Mouse (Mus musculus) kidney, embryonic 14.5 days (tissue): ENCODE measurements around the gene Tspan33. TPM values are rescaled to one million over a fixed set of nuclear protein-coding genes. Genes with fewer than 3 reads are reported as not detected.

ENCODE experiments used
- ATAC-seq: fragments of 200-750 bp; cut with Nextera tagmentation; 2 replicates; pipeline ENCODE4 v1.8.0; 2017; ENCODE audit warnings: moderate number of reproducible peaks, mild to moderate bottlenecking, moderate TSS enrichment, moderate library complexity; ENCODE audit not compliant: low FRiP score, low TSS enrichment
- H3K27ac ChIP-seq: fragments of 300-500 bp; sonication (generic); 2 replicates; pipeline ENCODE4 v1.5.1; 2014; ENCODE audit warnings: low read depth, mild to moderate bottlenecking, low read length, moderate library complexity, mixed read lengths
- H3K27me3 ChIP-seq: fragments of 300-500 bp; sonication (generic); 2 replicates; pipeline ENCODE4 v1.6.1; 2014; ENCODE audit warnings: mild to moderate bottlenecking, low read length; ENCODE audit not compliant: control insufficient read depth, insufficient read depth
- H3K36me3 ChIP-seq: fragments of 300-500 bp; sonication (generic); 2 replicates; pipeline ENCODE4 v1.6.1; 2014; ENCODE audit warnings: low read length, mixed read lengths; ENCODE audit not compliant: control insufficient read depth, insufficient read depth
- H3K4me1 ChIP-seq: fragments of 300-500 bp; sonication (generic); 2 replicates; pipeline ENCODE4 v1.6.1; 2014; ENCODE audit warnings: low read length, mixed read lengths; ENCODE audit not compliant: control insufficient read depth, insufficient read depth
- H3K4me2 ChIP-seq: fragments of 300-500 bp; sonication (generic); replicated peaks from 2 replicates; pipeline ENCODE4 v1.6.1; 2014; ENCODE audit warnings: low read depth, mild to moderate bottlenecking, low read length
- H3K4me3 ChIP-seq: fragments of 300-500 bp; sonication (generic); 2 replicates; pipeline ENCODE4 v1.5.1; 2014; ENCODE audit warnings: mild to moderate bottlenecking, low read length
- H3K9ac ChIP-seq: fragments of 300-500 bp; sonication (generic); 2 replicates; pipeline ENCODE4 v1.6.1; 2014; ENCODE audit warnings: low read depth, mild to moderate bottlenecking, low read length, moderate library complexity
- H3K9me3 ChIP-seq: fragments of 300-500 bp; sonication (generic); 2 replicates; pipeline ENCODE4 v1.6.1; 2016; ENCODE audit warnings: low read length; ENCODE audit not compliant: control insufficient read depth
- WGBS: fragments of 180-500 bp; shearing (Covaris S2); extraction: QIAGEN DNeasy Blood & Tissue Kit; methylation state at CpG from one replicate; pipeline ENCODE4 v1.1.7; 2014; 5-methylcytosine and 5-hydroxymethylcytosine counted together
- polyA plus RNA-seq: library from polyadenylated mRNA; unstranded; fragments of >200 nt; fragmentation: Nextera tagmentation; extraction: Ambion mirVana; gene quantifications from 2 replicates; pipeline ENCODE4 v1.2.1, GENCODE M21; 2014

Gene Tspan33
- polyA plus RNA-seq, result 7.3 and 10.2 TPM in 2 replicates

DNA sequence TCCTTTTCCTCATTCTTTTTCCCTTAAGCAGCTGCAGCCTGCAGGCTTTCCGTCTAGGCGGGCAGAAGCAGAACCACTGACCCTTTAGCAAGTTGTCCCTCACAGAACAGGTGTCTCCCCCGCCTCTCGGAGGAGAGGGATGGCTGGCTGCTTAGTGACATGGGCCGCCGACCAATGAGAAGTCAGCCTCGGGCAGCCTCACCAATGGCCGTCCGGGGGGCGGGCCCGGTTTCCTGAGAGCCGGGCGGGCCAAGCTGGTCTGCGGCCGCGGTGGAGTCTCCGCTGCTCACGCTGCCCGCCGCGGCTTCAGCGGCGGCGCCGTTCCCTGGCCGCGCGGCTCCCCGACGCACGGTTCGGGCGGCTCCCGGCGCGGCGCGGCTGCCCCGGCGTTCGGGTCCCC is at the start of gene Tspan33:
Gene Tspan33, plus strand, starts transcription at position 270 of the 400 bp plus-strand sequence.
- ATAC-seq, result peak; percentile 97
- WGBS, result 0% methylated on average over 28 of the region's 41 CpGs
- H3K4me1 ChIP-seq, result peaks cover 11% of the 10 kb centered on the region; the same call in 1 of the 2 replicates
- no peaks in the 10 kb centered on the region for H3K9me3 ChIP-seq
- peak within 1 kb of the TSS; percentile 93 for H3K4me2 ChIP-seq
- H3K9ac ChIP-seq, result peak within 1 kb of the TSS; percentile 76
- no peaks in the 10 kb centered on the region for H3K36me3 ChIP-seq
- H3K27me3 ChIP-seq, result peaks cover 9% of the 10 kb centered on the region; the same call in 1 of the 2 replicates
- peak within 1 kb of the TSS; percentile 77 for H3K4me3 ChIP-seq
- H3K27ac ChIP-seq, result no peak within 1 kb of the TSS

DNA sequence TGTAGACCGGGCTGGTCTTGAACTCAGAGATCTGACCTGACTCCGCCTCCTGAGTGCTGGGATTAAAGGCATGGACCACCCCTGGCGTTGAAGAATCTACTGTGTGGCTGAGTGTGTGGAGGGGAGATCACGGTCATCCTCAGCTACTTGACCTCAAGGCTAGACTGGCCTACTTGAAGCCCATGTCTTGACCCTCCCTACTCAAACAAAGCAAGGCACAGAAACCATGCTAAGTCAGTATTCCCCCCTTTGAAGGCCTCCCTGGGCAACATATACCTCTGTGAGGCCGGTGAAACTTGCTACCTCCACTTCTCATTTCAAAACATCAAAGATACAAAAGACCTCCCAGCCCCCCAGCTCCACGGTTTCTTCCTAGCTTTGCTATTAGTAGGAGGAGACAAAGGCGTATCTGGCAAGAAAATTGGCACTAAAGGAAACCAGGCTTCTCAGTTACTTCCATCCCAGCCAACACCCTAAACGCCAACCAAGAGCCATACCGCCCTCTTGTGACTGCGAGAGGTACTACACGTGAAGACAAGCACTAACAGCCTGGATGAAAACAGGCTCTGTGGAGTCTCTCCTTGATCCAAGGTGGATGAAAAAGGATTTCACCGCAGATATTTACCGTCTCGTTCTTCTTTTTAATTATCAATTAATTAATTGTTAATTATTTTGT is 44.4 kb upstream of the Tspan33 start:
- no peaks in the 10 kb centered on the region for H3K9me3 ChIP-seq
- no peak overlapping the region for H3K27ac ChIP-seq
- peak; percentile 81 for ATAC-seq
- H3K4me2 ChIP-seq, result no peak overlapping the region
- no peak overlapping the region for H3K4me3 ChIP-seq
- 28% methylated on average over 14 of the region's 14 CpGs for WGBS
- no peak overlapping the region for H3K9ac ChIP-seq
- no peaks in the 10 kb centered on the region for H3K36me3 ChIP-seq
- no peaks in the 10 kb centered on the region for H3K4me1 ChIP-seq
- no peaks in the 10 kb centered on the region for H3K27me3 ChIP-seq

DNA sequence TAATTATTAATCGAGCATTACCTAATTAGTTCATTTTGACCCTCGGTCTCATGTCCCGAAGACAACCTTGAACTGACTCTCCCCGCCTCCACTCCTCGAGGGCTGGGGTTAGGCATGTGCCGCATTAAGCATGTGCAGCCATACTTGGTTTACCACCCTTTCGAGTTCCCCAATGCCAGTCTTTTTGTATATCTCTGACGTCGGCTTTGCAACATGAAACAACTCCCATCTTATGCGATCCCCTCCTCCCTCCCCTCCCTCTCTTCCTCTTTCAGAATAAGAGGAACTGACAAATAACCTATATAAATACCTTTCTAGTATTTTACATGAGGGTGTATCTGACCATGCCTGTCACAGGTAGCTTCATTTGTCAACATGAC is 43.9 kb upstream of the Tspan33 start:
- Histone ChIP-seq H3K4me1 (no peaks in the 10 kb centered on the region), H3K27me3 (no peaks in the 10 kb centered on the region), H3K4me3 (no peak overlapping the region), H3K4me2 (no peak overlapping the region), H3K27ac (no peak overlapping the region), H3K9me3 (no peaks in the 10 kb centered on the region), H3K36me3 (no peaks in the 10 kb centered on the region), H3K9ac (no peak overlapping the region)
- no peak for ATAC-seq
- 67% methylated on average over 10 of the region's 10 CpGs for WGBS

DNA sequence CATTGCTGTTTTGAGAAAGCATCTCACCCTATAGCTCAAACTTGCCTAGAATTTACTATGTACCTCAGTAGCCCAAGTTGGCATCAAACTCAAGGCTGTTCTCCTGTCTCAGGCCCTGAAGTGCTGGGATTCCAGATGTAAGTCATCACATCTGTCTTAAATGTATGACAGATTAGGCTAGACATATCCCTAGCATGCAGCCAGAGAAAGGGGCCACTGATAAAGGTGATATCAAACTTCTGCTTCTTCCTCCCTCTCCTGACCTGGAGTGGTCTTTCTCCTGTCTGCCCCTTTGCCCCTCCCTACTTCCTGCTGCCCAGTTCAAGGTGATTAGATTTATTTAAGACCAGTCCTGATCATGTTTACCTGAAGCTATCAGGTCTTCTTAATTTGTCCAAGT is 40.8 kb upstream of the Tspan33 start:
- no peak overlapping the region for H3K9ac ChIP-seq
- H3K36me3 ChIP-seq, result no peaks in the 10 kb centered on the region

DNA sequence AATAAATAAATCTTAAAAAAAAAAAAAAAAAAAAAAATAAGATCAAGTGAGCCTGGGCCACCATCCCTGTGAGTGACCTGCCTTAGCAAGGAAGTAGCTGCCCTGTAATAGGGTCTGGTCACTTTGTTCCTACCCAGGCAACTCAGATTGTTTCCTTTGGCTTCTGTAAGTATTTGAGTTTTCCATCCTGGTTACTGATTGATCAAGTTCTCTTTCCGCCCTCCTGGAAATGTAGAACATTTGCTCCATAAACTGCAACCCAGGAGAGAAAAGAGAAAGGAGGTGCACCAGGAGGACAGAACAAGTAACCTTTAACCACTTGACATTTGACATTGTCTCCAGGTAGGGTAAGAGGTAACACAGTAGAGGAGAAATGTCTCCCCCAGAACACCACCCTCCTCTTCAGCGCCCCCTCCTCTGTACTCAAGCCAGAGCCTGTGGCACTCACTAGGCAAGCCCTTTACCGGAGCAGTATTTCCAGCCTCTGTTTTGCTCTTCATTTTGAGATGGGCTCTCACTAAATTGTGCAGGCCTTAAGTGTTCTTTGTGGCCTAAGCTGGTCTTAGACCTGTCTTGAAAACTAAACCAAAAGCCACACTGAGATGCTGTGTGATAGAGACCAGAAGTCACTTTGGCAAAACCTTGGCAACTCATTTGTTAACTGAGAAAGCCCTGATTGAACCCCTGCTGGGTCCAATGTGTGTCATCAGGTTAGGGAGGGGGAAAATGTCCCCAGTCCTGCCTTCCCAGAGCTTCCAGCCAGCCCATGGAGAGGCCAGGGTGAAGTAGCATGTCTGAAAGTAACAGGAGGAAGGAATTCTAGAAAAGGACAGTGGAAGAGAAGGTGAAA is 35.2 kb upstream of the Tspan33 start:
- Histone ChIP-seq H3K9me3 (no peaks in the 10 kb centered on the region), H3K4me1 (no peaks in the 10 kb centered on the region), H3K27me3 (no peaks in the 10 kb centered on the region), H3K36me3 (no peaks in the 10 kb centered on the region), H3K9ac (no peak overlapping the region), H3K27ac (peak overlapping the region; percentile 66), H3K4me3 (no peak overlapping the region), H3K4me2 (no peak overlapping the region)
- ATAC-seq, result peak; percentile 53; the same call in 1 of the 2 replicates
- 79% methylated on average over 3 of the region's 3 CpGs for WGBS

More for the DNA sequence above, 40.8 kb upstream of the Tspan33 start:
- H3K4me2 ChIP-seq, result no peak overlapping the region
- no peaks in the 10 kb centered on the region for H3K9me3 ChIP-seq
- no peak overlapping the region for H3K4me3 ChIP-seq
- H3K27ac ChIP-seq, result no peak overlapping the region
- H3K27me3 ChIP-seq, result no peaks in the 10 kb centered on the region
- H3K4me1 ChIP-seq, result no peaks in the 10 kb centered on the region
- no peak for ATAC-seq

DNA sequence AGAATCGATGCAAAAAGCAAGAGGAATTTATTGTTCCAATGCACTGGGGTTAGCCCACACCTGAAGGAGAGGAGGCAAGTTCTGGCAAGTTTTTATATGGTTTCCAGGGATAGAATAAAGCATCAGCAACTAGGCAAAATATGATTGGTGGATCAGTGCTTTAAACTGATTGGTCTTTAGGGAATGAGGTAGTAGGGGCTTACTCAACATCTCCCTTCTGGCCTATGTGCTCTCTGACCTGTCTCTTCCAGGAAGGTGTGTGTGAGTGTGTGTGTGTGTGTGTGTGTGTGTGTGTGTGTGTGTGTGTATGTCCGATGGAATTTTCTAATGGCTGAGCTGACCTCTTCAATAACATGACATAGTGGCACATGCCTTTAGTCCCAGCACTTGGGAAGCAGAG is 34.1 kb upstream of the Tspan33 start:
- Histone ChIP-seq H3K27me3 (no peaks in the 10 kb centered on the region), H3K9ac (no peak overlapping the region), H3K4me2 (no peak overlapping the region), H3K4me1 (no peaks in the 10 kb centered on the region), H3K4me3 (no peak overlapping the region), H3K9me3 (no peaks in the 10 kb centered on the region), H3K27ac (peak overlapping the region; percentile 70; the same call in 1 of the 2 replicates), H3K36me3 (no peaks in the 10 kb centered on the region)
- WGBS, result 79% methylated on average over 2 of the region's 2 CpGs
- ATAC-seq, result no peak

DNA sequence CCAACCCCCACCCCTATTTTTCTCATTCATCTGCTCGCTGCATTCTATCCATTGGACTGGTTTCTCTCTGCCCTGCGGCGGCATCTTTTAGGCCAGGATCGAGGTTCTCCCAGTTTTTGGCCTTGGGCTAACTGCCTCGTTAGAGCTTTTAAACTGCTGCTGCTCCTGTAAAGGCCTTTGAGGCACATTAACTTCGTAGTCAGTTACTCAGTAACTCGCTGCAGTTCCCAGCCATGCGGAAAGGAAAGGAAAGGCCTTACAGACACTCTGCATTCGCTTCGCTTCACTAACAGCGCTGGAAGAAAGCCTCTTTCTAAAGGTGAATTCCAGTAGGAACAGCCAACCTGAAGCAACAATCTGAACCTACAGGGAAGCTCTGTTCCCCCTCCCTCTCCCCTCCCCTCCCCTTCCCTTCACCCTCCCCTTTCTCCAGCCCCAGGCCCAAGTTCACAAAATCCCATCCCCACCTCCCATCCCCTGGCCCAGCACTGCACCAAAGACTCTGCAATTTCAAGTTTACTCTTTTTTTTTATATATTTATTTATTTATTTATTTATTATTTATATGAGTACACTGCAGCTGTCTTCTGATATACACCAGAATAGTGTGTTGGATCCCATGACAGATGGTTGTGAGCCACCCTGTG is 33.2 kb upstream of the Tspan33 start:
- peak overlapping the region; percentile 70; the same call in 1 of the 2 replicates for H3K27ac ChIP-seq
- H3K36me3 ChIP-seq, result no peaks in the 10 kb centered on the region
- no peaks in the 10 kb centered on the region for H3K27me3 ChIP-seq
- no peaks in the 10 kb centered on the region for H3K4me1 ChIP-seq
- WGBS, result 43% methylated on average over 11 of the region's 11 CpGs
- peak; percentile 84 for ATAC-seq
- H3K4me2 ChIP-seq, result no peak overlapping the region
- H3K9ac ChIP-seq, result no peak overlapping the region
- no peak overlapping the region for H3K4me3 ChIP-seq
- no peaks in the 10 kb centered on the region for H3K9me3 ChIP-seq

DNA sequence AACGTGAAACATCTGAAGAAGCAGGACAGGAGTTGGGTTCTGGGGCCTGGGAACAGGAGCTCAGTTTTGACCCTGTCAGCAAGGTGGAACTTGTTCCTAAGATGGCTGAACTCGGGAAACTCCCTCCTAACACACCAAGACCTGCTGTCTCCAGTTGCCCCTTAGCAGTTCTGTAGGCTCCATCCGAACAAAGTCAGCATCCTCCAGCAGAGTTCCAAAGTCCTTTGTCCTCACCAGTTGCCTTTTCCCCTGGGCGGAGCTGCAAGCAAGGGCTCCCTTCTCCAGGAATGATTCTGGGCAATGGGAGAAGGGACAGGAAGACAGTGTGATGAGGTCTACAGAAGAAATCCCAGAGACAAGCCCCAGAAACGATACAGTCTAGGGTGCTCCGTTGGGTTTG is 26.8 kb upstream of the Tspan33 start:
- H3K4me3 ChIP-seq, result no peak overlapping the region
- ATAC-seq, result no peak
- 79% methylated on average over 6 of the region's 6 CpGs for WGBS
- H3K9ac ChIP-seq, result no peak overlapping the region
- H3K36me3 ChIP-seq, result no peaks in the 10 kb centered on the region
- no peaks in the 10 kb centered on the region for H3K4me1 ChIP-seq
- H3K27me3 ChIP-seq, result no peaks in the 10 kb centered on the region
- H3K9me3 ChIP-seq, result no peaks in the 10 kb centered on the region
- H3K27ac ChIP-seq, result no peak overlapping the region
- no peak overlapping the region for H3K4me2 ChIP-seq
